Mouse (Mus musculus) cerebral cortex, adult 2 months (tissue): ENCODE results near the gene Nrl.

Source experiments
- WGBS: fragments of 180-500 bp; shearing (Covaris S2); methylation state at CpG from one replicate; pipeline ENCODE4 v1.1.7; 2018; 5-methylcytosine and 5-hydroxymethylcytosine counted together

The Nrl gene

GRCm38 (mm10) chr14:55526674-55527073 is 1.9 kb upstream of the Nrl start:
- WGBS, result 88% methylated on average over 2 of the region's 2 CpGs

GRCm38 (mm10) chr14:55524062-55524461 is 719 bp downstream of the Nrl start:
- 70% methylated on average over 4 of the region's 4 CpGs for WGBS

- 6% methylated on average over 61 of the region's 61 CpGs for WGBS
These were observed 4.1 kb downstream of the Nrl start for GRCm38 (mm10) chr14:55520451-55521361.

GRCm38 (mm10) chr14:55519604-55520003 is 5.2 kb downstream of the Nrl start:
- WGBS, result 63% methylated on average over 4 of the region's 4 CpGs

GRCm38 (mm10) chr14:55518897-55519296 is 5.9 kb downstream of the Nrl start:
- WGBS, result 42% methylated on average over 2 of the region's 2 CpGs

- 93% methylated on average over 4 of the region's 4 CpGs for WGBS
These were observed 8.9 kb downstream of the Nrl start for GRCm38 (mm10) chr14:55515846-55516245.

- WGBS, result 75% methylated on average over 10 of the region's 10 CpGs
These were observed 10.9 kb downstream of the Nrl start for GRCm38 (mm10) chr14:55513927-55514326.

GRCm38 (mm10) chr14:55511037-55511436 is 13.7 kb downstream of the Nrl start:
- WGBS, result 22% methylated on average over 7 of the region's 7 CpGs

GRCm38 (mm10) chr14:55510125-55510731 is 14.6 kb downstream of the Nrl start, which contains the start of gene Cpne6:
Gene Cpne6, plus strand, starts transcription at chr14:55510445.
- WGBS, result 26% methylated on average over 22 of the region's 22 CpGs

- WGBS, result 61% methylated on average over 10 of the region's 10 CpGs
These were observed 15.2 kb downstream of the Nrl start for GRCm38 (mm10) chr14:55509540-55509939.

GRCm38 (mm10) chr14:55507801-55508200 is 17.0 kb downstream of the Nrl start:
- WGBS, result 66% methylated on average over 7 of the region's 7 CpGs

- whole genome bisulfite sequencing, result 78% methylated on average over 9 of the region's 9 CpGs
These were observed 19.2 kb downstream of the Nrl start for GRCm38 (mm10) chr14:55505612-55506011.

- 34% methylated on average over 6 of the region's 6 CpGs for WGBS
These were observed 27.3 kb downstream of the Nrl start for GRCm38 (mm10) chr14:55497449-55497821.

GRCm38 (mm10) chr14:55496761-55497448 is 27.9 kb downstream of the Nrl start:
- 84% methylated on average over 16 of the region's 16 CpGs for whole genome bisulfite sequencing

- 70% methylated on average over 18 of the region's 20 CpGs for WGBS
These were observed 29.1 kb downstream of the Nrl start for GRCm38 (mm10) chr14:55495509-55496240.

- 24% methylated on average over 3 of the region's 3 CpGs for WGBS
These were observed 32.7 kb downstream of the Nrl start for GRCm38 (mm10) chr14:55492103-55492502.

- 2% methylated on average over 25 of the region's 30 CpGs for WGBS
These were observed 33.4 kb downstream of the Nrl start for GRCm38 (mm10) chr14:55491291-55491833.

- WGBS, result under 1% methylated on average over 67 of the region's 68 CpGs
These were observed 34.2 kb downstream of the Nrl start, which contains the start of gene Carmil3 for GRCm38 (mm10) chr14:55490361-55491201. Gene Carmil3, plus strand, starts transcription at chr14:55490651.

- 93% methylated on average over 8 of the region's 8 CpGs for WGBS
These were observed 37.9 kb downstream of the Nrl start for GRCm38 (mm10) chr14:55486836-55487235.

GRCm38 (mm10) chr14:55484430-55485085 is 40.2 kb downstream of the Nrl start:
- 64% methylated on average over 5 of the region's 5 CpGs for WGBS
